29 mouse cellular contexts compared by ENCODE assay signal in the genomic region with DNA sequence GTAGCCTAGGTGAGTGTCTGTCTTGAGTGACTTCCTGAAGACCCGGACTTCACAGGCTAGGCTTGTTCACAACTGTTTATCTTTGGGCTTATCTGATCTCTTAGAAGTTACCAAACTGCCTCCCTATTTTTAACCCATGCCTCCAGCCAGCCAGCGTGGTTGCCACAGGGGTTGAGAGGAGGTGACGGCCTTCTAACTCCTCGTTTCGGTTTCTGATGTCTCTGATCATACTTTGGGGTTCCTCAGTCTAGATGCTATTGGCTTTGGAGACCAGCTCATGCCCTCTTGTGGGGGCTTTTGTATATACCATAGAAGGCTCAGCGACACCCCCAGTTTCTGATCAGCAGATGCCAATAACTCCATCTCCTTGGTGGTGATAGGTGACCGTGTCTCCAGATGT. TPM values are rescaled to one million over a fixed set of nuclear protein-coding genes. Genes with fewer than 3 reads are reported as not detected.
DNase-seq lines count a peak whose midpoint lies in the region; ATAC-seq and TF ChIP-seq lines count a peak whose summit lies in the region.
"Had no signal": no experiment of that assay in that cellular context is flagged by ENCODE, and none has a peak within 500 bp of the region (broad histone marks: within the 10 kb centered on the region; RNA-seq: fewer than 3 reads in every experiment).

No protein-coding gene starts in this region.

- no peak overlapping the region for H3K27ac ChIP-seq in heart, embryonic 11.5 days (ENCODE audit: low read depth, low read length)
- H3K27ac ChIP-seq in midbrain, postnatal 0 days (ENCODE audit: low read depth, low read length) = no peak overlapping the region
- H3K27ac ChIP-seq in midbrain, embryonic 10.5 days (replicated peaks) = no peak overlapping the region
- peak overlapping the region; percentile 98 for H3K27ac ChIP-seq in heart, embryonic 15.5 days
- H3K27ac ChIP-seq: forebrain, embryonic 10.5 days; hindbrain, embryonic 10.5 days; layer of hippocampus, adult 2 months; liver, embryonic 14.5 days; lung, embryonic 15.5 days had no signal

- no peaks in the 10 kb centered on the region for H3K9me3 ChIP-seq in heart, embryonic 11.5 days (replicated peaks; ENCODE audit: control insufficient read depth, low read length)
- no peaks in the 10 kb centered on the region for H3K9me3 ChIP-seq in midbrain, postnatal 0 days (ENCODE audit: low read length)
- H3K9me3 ChIP-seq in midbrain, embryonic 10.5 days (replicated peaks) = no peaks in the 10 kb centered on the region
- H3K9me3 ChIP-seq in heart, embryonic 15.5 days (replicated peaks) = no peaks in the 10 kb centered on the region
- H3K9me3 ChIP-seq: forebrain, embryonic 10.5 days; hindbrain, embryonic 10.5 days; lung, embryonic 15.5 days had no signal

- 0 out of 2 replicates have a peak overlapping the region, but pooled peaks have one; percentile 2 for H3K4me2 ChIP-seq in heart, embryonic 11.5 days
- H3K4me2 ChIP-seq in midbrain, postnatal 0 days (ENCODE audit: low read depth, low read length, poor library complexity, severe bottlenecking) = no peak overlapping the region
- H3K4me2 ChIP-seq in heart, embryonic 15.5 days = no peak overlapping the region
- H3K4me2 ChIP-seq: lung, embryonic 15.5 days had no signal

- WGBS in heart, embryonic 11.5 days (ENCODE audit: insufficient replicate concordance) = 51% methylated on average over 7 of the region's 7 CpGs
- WGBS in midbrain, postnatal 0 days = 89% methylated on average over 7 of the region's 7 CpGs
- 89% methylated on average over 7 of the region's 7 CpGs for WGBS in midbrain, embryonic 10.5 days
- 49% methylated on average over 7 of the region's 7 CpGs for WGBS in heart, embryonic 15.5 days

- intact Hi-C loops in left cerebral cortex, postnatal 14 days (cut with DNase I) = no loop called here

- DNase-seq in heart, adult 9 months (ENCODE audit: low spot score in 2 of 2) = no peak
- DNase-seq in midbrain, postnatal 0 days (ENCODE audit: low spot score) = no peak
- DNase-seq in midbrain, embryonic 10.5 days (ENCODE audit: low spot score) = no peak
- no peak for DNase-seq in left cerebral cortex, postnatal 14 days (ENCODE audit: low spot score in 2 of 2)
- DNase-seq: adrenal gland, postnatal 36 days; cerebellum, adult 11-12 months; cerebellum, postnatal 25 days; forebrain, postnatal 0 days; kidney, adult 8-10 months; kidney, postnatal 14 days; layer of hippocampus, postnatal 36 days; retina, postnatal 1 day; thymus, postnatal 14 days had no signal

- peaks cover 67% of the 10 kb centered on the region for H3K4me1 ChIP-seq in heart, embryonic 11.5 days (ENCODE audit: control insufficient read depth, insufficient read depth, low read length)
- no peaks in the 10 kb centered on the region for H3K4me1 ChIP-seq in midbrain, postnatal 0 days (ENCODE audit: insufficient read depth, low read length)
- H3K4me1 ChIP-seq in midbrain, embryonic 10.5 days = peaks cover 18% of the 10 kb centered on the region
- peaks cover 85% of the 10 kb centered on the region for H3K4me1 ChIP-seq in heart, embryonic 15.5 days (replicated peaks)

- no peak for ATAC-seq in heart, embryonic 11.5 days (replicated peaks; ENCODE audit: insufficient number of reproducible peaks, low FRiP score, low TSS enrichment)
- ATAC-seq in midbrain, postnatal 0 days (ENCODE audit: low FRiP score) = no peak
- no peak for ATAC-seq in heart, embryonic 15.5 days (replicated peaks; ENCODE audit: insufficient number of reproducible peaks, insufficient read depth, low FRiP score, low read depth)
- peak; percentile 47 for ATAC-seq in megakaryocyte, adult 5-6 weeks (ENCODE audit: poor library complexity, severe bottlenecking)
- ATAC-seq: activated CD4-positive, CD25-positive, alpha-beta regulatory T cell, adult 4 months; forebrain, postnatal 0 days had no signal

- no peak overlapping the region for H3K4me3 ChIP-seq in heart, embryonic 11.5 days (ENCODE audit: low read depth, low read length)
- H3K4me3 ChIP-seq in midbrain, postnatal 0 days (ENCODE audit: low read depth, low read length) = no peak overlapping the region
- no peak overlapping the region for H3K4me3 ChIP-seq in midbrain, embryonic 10.5 days
- no peak overlapping the region for H3K4me3 ChIP-seq in heart, embryonic 15.5 days
- H3K4me3 ChIP-seq: forebrain, embryonic 10.5 days; hindbrain, embryonic 10.5 days; layer of hippocampus, adult 2 months; lung, embryonic 15.5 days had no signal

- no peaks in the 10 kb centered on the region for H3K27me3 ChIP-seq in heart, embryonic 11.5 days (ENCODE audit: control insufficient read depth, insufficient read depth, low read length)
- H3K27me3 ChIP-seq in midbrain, postnatal 0 days (ENCODE audit: insufficient read depth, low read length) = no peaks in the 10 kb centered on the region
- H3K27me3 ChIP-seq in midbrain, embryonic 10.5 days (ENCODE audit: low read depth, poor library complexity, severe bottlenecking) = no peaks in the 10 kb centered on the region
- no peaks in the 10 kb centered on the region for H3K27me3 ChIP-seq in heart, embryonic 15.5 days
- H3K27me3 ChIP-seq: lung, embryonic 15.5 days had no signal

- no peaks in the 10 kb centered on the region for H3K36me3 ChIP-seq in heart, embryonic 11.5 days (ENCODE audit: control insufficient read depth, insufficient read depth, low read length)
- no peaks in the 10 kb centered on the region; the same call in 1 of the 2 replicates for H3K36me3 ChIP-seq in midbrain, postnatal 0 days (ENCODE audit: insufficient read depth, low read length)
- no peaks in the 10 kb centered on the region for H3K36me3 ChIP-seq in midbrain, embryonic 10.5 days
- H3K36me3 ChIP-seq in heart, embryonic 15.5 days = no peaks in the 10 kb centered on the region
- H3K36me3 ChIP-seq: forebrain, embryonic 10.5 days; G1E; hindbrain, embryonic 10.5 days; lung, embryonic 15.5 days had no signal

- H3K9ac ChIP-seq in heart, embryonic 11.5 days (ENCODE audit: low read depth, low read length) = no peak overlapping the region
- H3K9ac ChIP-seq in midbrain, postnatal 0 days (replicated peaks; ENCODE audit: low read length, poor library complexity, severe bottlenecking) = no peak overlapping the region
- no peak overlapping the region for H3K9ac ChIP-seq in heart, embryonic 15.5 days
- H3K9ac ChIP-seq: forebrain, postnatal 0 days; liver, embryonic 14.5 days; lung, embryonic 15.5 days had no signal

- 0 out of 2 replicates have a peak, but pooled peaks have one; percentile 11 for TF ChIP-seq CTCF in midbrain, postnatal 0 days (IDR thresholded peaks at IDR 0.05)

RNA-seq across cellular contexts. Expression of a gene that starts 11.7 kb away (rescaled TPM):
- polyA plus RNA-seq in heart, embryonic 11.5 days (2014; fragmentation: Nextera tagmentation; extraction: Ambion mirVana) = 115 and 138 TPM in 2 replicates
- 26.7 and 34.2 TPM in 2 replicates for total RNA-seq in midbrain, postnatal 0 days (2014; rRNA removed)
- polyA plus RNA-seq in midbrain, postnatal 0 days (2015; fragmentation: Nextera tagmentation; extraction: Ambion mirVana) = 41.4 and 48.9 TPM in 2 replicates
- 19.8 and 22.2 TPM in 2 replicates for polyA plus RNA-seq in midbrain, embryonic 10.5 days (2016; fragmentation: Nextera tagmentation; extraction: Ambion mirVana)
- polyA plus RNA-seq in heart, embryonic 15.5 days (2015; fragmentation: Nextera tagmentation; extraction: Ambion mirVana) = 136 and 149 TPM in 2 replicates
- total RNA-seq in megakaryocyte, adult 5-6 weeks (2015) = 123 and 128 TPM in 2 replicates
- 228 and 254 TPM in 2 replicates for total RNA-seq in megakaryocyte, adult 5-6 weeks (2017)
- total RNA-seq in left cerebral cortex, postnatal 14 days (2021) = 10 to 100 TPM; 73.3 to 77.0 TPM
- polyA plus RNA-seq: G1E had no signal

RNA-seq across cellular contexts. Expression of a gene that starts 40.8 kb away (rescaled TPM):
- 0.63 TPM in 1 of 2 replicates, not detected in the other for polyA plus RNA-seq in heart, embryonic 11.5 days (2014; fragmentation: Nextera tagmentation; extraction: Ambion mirVana)
- not detected in 2 replicates for total RNA-seq in midbrain, postnatal 0 days (2014; rRNA removed)
- polyA plus RNA-seq in midbrain, postnatal 0 days (2015; fragmentation: Nextera tagmentation; extraction: Ambion mirVana) = 0.26 and 0.37 TPM in 2 replicates
- polyA plus RNA-seq in midbrain, embryonic 10.5 days (2016; fragmentation: Nextera tagmentation; extraction: Ambion mirVana) = not detected in 2 replicates
- polyA plus RNA-seq in heart, embryonic 15.5 days (2015; fragmentation: Nextera tagmentation; extraction: Ambion mirVana) = 2.9 and 3.0 TPM in 2 replicates
- total RNA-seq in megakaryocyte, adult 5-6 weeks (2015) = not detected in 2 replicates
- not detected in 2 replicates for total RNA-seq in megakaryocyte, adult 5-6 weeks (2017)
- total RNA-seq in left cerebral cortex, postnatal 14 days (2021) = under 1 TPM in 1 of 2 experiments, not detected in 1; 0.59 TPM
- total RNA-seq: adrenal gland, postnatal 36 days; layer of hippocampus, adult 2 months; layer of hippocampus, postnatal 36 days; monocyte, adult 5-6 weeks had no signal
- polyA plus RNA-seq: activated CD4-positive, CD25-positive, alpha-beta regulatory T cell, adult 4 months; forebrain, postnatal 0 days; G1E had no signal

RNA-seq across cellular contexts. Expression of a gene that starts 57.3 kb away (rescaled TPM):
- not detected in 2 replicates for polyA plus RNA-seq in heart, embryonic 11.5 days (2014; fragmentation: Nextera tagmentation; extraction: Ambion mirVana)
- total RNA-seq in midbrain, postnatal 0 days (2014; rRNA removed) = not detected in 2 replicates
- polyA plus RNA-seq in midbrain, postnatal 0 days (2015; fragmentation: Nextera tagmentation; extraction: Ambion mirVana) = not detected in 2 replicates
- polyA plus RNA-seq in midbrain, embryonic 10.5 days (2016; fragmentation: Nextera tagmentation; extraction: Ambion mirVana) = not detected in 2 replicates
- not detected in 2 replicates for polyA plus RNA-seq in heart, embryonic 15.5 days (2015; fragmentation: Nextera tagmentation; extraction: Ambion mirVana)
- not detected in 2 replicates for total RNA-seq in megakaryocyte, adult 5-6 weeks (2015)
- total RNA-seq in megakaryocyte, adult 5-6 weeks (2017) = not detected in 2 replicates
- total RNA-seq in left cerebral cortex, postnatal 14 days (2021) = not detected
- total RNA-seq: adrenal gland, postnatal 36 days; forebrain, postnatal 0 days; G1E; layer of hippocampus, adult 2 months; layer of hippocampus, postnatal 36 days; left cerebral cortex, postnatal 25 days; megakaryocyte-erythroid progenitor cell, adult 5-6 weeks; monocyte, adult 5-6 weeks had no signal
- polyA plus RNA-seq: activated CD4-positive, CD25-positive, alpha-beta regulatory T cell, adult 4 months; forebrain, embryonic 10.5 days; forebrain, postnatal 0 days; G1E; hindbrain, embryonic 10.5 days; limb, embryonic 14.5 days; liver, embryonic 14.5 days; lung, embryonic 15.5 days; neural tube, embryonic 11.5 days; stomach, embryonic 16.5 days had no signal
